Mouse (Mus musculus) embryonic facial prominence, embryonic 15.5 days (tissue): ENCODE data around the gene Tmem163. TPM values are rescaled to one million over a fixed set of nuclear protein-coding genes. Genes with fewer than 3 reads are reported as not detected.
A peak's percentile ranks its signal among the peaks of the same experiment; 100 is the strongest.

Experiments used
- ATAC-seq: fragments of 200-750 bp; cut with Nextera tagmentation; 2 replicates; pipeline ENCODE4 v1.8.0; 2017; ENCODE audit warnings: low read depth, moderate TSS enrichment; ENCODE audit not compliant: insufficient number of reproducible peaks, low FRiP score, low TSS enrichment
- H3K27ac ChIP-seq: fragments of 300-500 bp; sonication (generic); replicated peaks from 2 replicates; pipeline ENCODE4 v1.5.1; 2015; ENCODE audit warnings: mild to moderate bottlenecking, inconsistent platforms
- H3K27me3 ChIP-seq: fragments of 300-500 bp; sonication (generic); 2 replicates; pipeline ENCODE4 v1.6.1; 2015; ENCODE audit warnings: inconsistent platforms
- H3K36me3 ChIP-seq: fragments of 300-500 bp; sonication (generic); 2 replicates; pipeline ENCODE4 v1.6.1; 2015; ENCODE audit warnings: mild to moderate bottlenecking, inconsistent platforms
- H3K4me1 ChIP-seq: fragments of 300-500 bp; sonication (generic); 2 replicates; pipeline ENCODE4 v1.6.1; 2015; ENCODE audit warnings: inconsistent platforms
- H3K4me2 ChIP-seq: fragments of 300-500 bp; sonication (generic); replicated peaks from 2 replicates; pipeline ENCODE4 v1.6.1; 2015; ENCODE audit warnings: mild to moderate bottlenecking, inconsistent platforms
- H3K4me3 ChIP-seq: fragments of 300-500 bp; sonication (generic); replicated peaks from 2 replicates; pipeline ENCODE4 v1.5.1; 2015; ENCODE audit warnings: mild to moderate bottlenecking, inconsistent platforms
- H3K9ac ChIP-seq: fragments of 300-500 bp; sonication (generic); 2 replicates; pipeline ENCODE4 v1.6.1; 2015; ENCODE audit warnings: inconsistent platforms
- H3K9me3 ChIP-seq: fragments of 300-500 bp; sonication (generic); replicated peaks from 2 replicates; pipeline ENCODE4 v1.6.1; 2016; ENCODE audit warnings: inconsistent platforms
- WGBS: fragments of 180-500 bp; shearing (Covaris S2); methylation state at CpG from one replicate; pipeline ENCODE4 v1.1.7; 2015; 5-methylcytosine and 5-hydroxymethylcytosine counted together
- polyA plus RNA-seq: library from polyadenylated mRNA; unstranded; fragments of >200 nt; fragmentation: Nextera tagmentation; extraction: Ambion mirVana; gene quantifications from 2 replicates; pipeline ENCODE4 v1.2.1, GENCODE M21; 2015

The Tmem163 gene
- polyA plus RNA-seq = 2.0 and 3.6 TPM in 2 replicates

GRCm38 (mm10) chr1:127679498-127680133 lies at the start of gene Tmem163:
Tmem163 (minus strand) TSS chr1:127679548.
- H3K4me3 ChIP-seq = peak within 1 kb of the TSS; percentile 54; the same call in 1 of the 2 replicates
- no peaks in the 10 kb centered on the region for H3K9me3 ChIP-seq
- H3K36me3 ChIP-seq = no peaks in the 10 kb centered on the region
- peaks cover 53% of the 10 kb centered on the region for H3K27me3 ChIP-seq
- WGBS = 15% methylated on average over 18 of the region's 18 CpGs
- no peak for ATAC-seq
- peak within 1 kb of the TSS; percentile 99 for H3K4me2 ChIP-seq
- H3K9ac ChIP-seq = no peak within 1 kb of the TSS
- no peak within 1 kb of the TSS for H3K27ac ChIP-seq
- H3K4me1 ChIP-seq = peaks cover 26% of the 10 kb centered on the region

- no peak within 1 kb of the TSS for H3K9ac ChIP-seq
- no peaks in the 10 kb centered on the region for H3K4me1 ChIP-seq
- no peak within 1 kb of the TSS for H3K4me3 ChIP-seq
- H3K27me3 ChIP-seq = no peaks in the 10 kb centered on the region
- 88% methylated on average over 4 of the region's 4 CpGs for WGBS
- no peaks in the 10 kb centered on the region for H3K9me3 ChIP-seq
- no peaks in the 10 kb centered on the region for H3K36me3 ChIP-seq
- no peak within 1 kb of the TSS for H3K4me2 ChIP-seq
- no peak within 1 kb of the TSS for H3K27ac ChIP-seq
- ATAC-seq = no peak
Measured at GRCm38 (mm10) chr1:127729096-127729495, 49.7 kb upstream of the Tmem163 start, which contains the start of gene Acmsd. Acmsd (plus strand) TSS chr1:127729413.

GRCm38 (mm10) chr1:127723596-127723995 lies 44.2 kb upstream of the Tmem163 start:
- H3K4me1 ChIP-seq = no peaks in the 10 kb centered on the region
- H3K9ac ChIP-seq = no peak overlapping the region
- no peaks in the 10 kb centered on the region for H3K27me3 ChIP-seq
- 42% methylated on average over 2 of the region's 2 CpGs for WGBS
- no peaks in the 10 kb centered on the region for H3K9me3 ChIP-seq
- no peak overlapping the region for H3K4me3 ChIP-seq
- H3K4me2 ChIP-seq = no peak overlapping the region
- H3K36me3 ChIP-seq = no peaks in the 10 kb centered on the region
- ATAC-seq = no peak
- H3K27ac ChIP-seq = no peak overlapping the region

GRCm38 (mm10) chr1:127718290-127718689 lies 38.9 kb upstream of the Tmem163 start:
- Histone ChIP-seq H3K4me2 (no peak overlapping the region), H3K4me1 (no peaks in the 10 kb centered on the region), H3K27ac (no peak overlapping the region), H3K9me3 (no peaks in the 10 kb centered on the region), H3K4me3 (no peak overlapping the region), H3K36me3 (no peaks in the 10 kb centered on the region), H3K27me3 (no peaks in the 10 kb centered on the region), H3K9ac (no peak overlapping the region)
- 88% methylated on average over 1 of the region's 1 CpGs for WGBS
- ATAC-seq = no peak

- Histone ChIP-seq H3K9me3 (no peaks in the 10 kb centered on the region), H3K27me3 (no peaks in the 10 kb centered on the region), H3K4me3 (no peak overlapping the region), H3K4me1 (no peaks in the 10 kb centered on the region), H3K27ac (no peak overlapping the region), H3K9ac (no peak overlapping the region), H3K36me3 (no peaks in the 10 kb centered on the region), H3K4me2 (no peak overlapping the region)
- 79% methylated on average over 8 of the region's 8 CpGs for WGBS
- ATAC-seq = no peak
Measured at GRCm38 (mm10) chr1:127716441-127716840, 37.1 kb upstream of the Tmem163 start.

- WGBS = 65% methylated on average over 5 of the region's 5 CpGs
- no peak overlapping the region for H3K27ac ChIP-seq
Measured at GRCm38 (mm10) chr1:127706269-127706668, 26.9 kb upstream of the Tmem163 start.

GRCm38 (mm10) chr1:127702187-127702586 lies 22.8 kb upstream of the Tmem163 start:
- Histone ChIP-seq H3K9me3 (no peaks in the 10 kb centered on the region), H3K4me3 (no peak overlapping the region), H3K4me2 (no peak overlapping the region), H3K36me3 (no peaks in the 10 kb centered on the region), H3K9ac (no peak overlapping the region), H3K27ac (no peak overlapping the region), H3K27me3 (no peaks in the 10 kb centered on the region), H3K4me1 (no peaks in the 10 kb centered on the region)
- 89% methylated on average over 1 of the region's 1 CpGs for WGBS
- ATAC-seq = no peak

More at GRCm38 (mm10) chr1:127706269-127706668, 26.9 kb upstream of the Tmem163 start:
- no peaks in the 10 kb centered on the region for H3K4me1 ChIP-seq
- no peaks in the 10 kb centered on the region for H3K9me3 ChIP-seq
- H3K4me2 ChIP-seq = no peak overlapping the region
- no peak overlapping the region for H3K4me3 ChIP-seq
- ATAC-seq = no peak
- H3K27me3 ChIP-seq = no peaks in the 10 kb centered on the region
- no peak overlapping the region for H3K9ac ChIP-seq
- H3K36me3 ChIP-seq = no peaks in the 10 kb centered on the region

- Histone ChIP-seq H3K36me3 (no peaks in the 10 kb centered on the region), H3K4me1 (no peaks in the 10 kb centered on the region), H3K9ac (no peak overlapping the region), H3K9me3 (no peaks in the 10 kb centered on the region), H3K27me3 (no peaks in the 10 kb centered on the region), H3K27ac (no peak overlapping the region), H3K4me3 (no peak overlapping the region), H3K4me2 (no peak overlapping the region)
- ATAC-seq = no peak
- 26% methylated on average over 2 of the region's 2 CpGs for WGBS
Measured at GRCm38 (mm10) chr1:127696533-127696932, 17.2 kb upstream of the Tmem163 start.

- WGBS = 2% methylated on average over 64 of the region's 64 CpGs
Measured at GRCm38 (mm10) chr1:127677661-127678580, 1.4 kb downstream of the Tmem163 start.

GRCm38 (mm10) chr1:127677131-127677631 lies 2.2 kb downstream of the Tmem163 start:
- Histone ChIP-seq H3K27ac (no peak overlapping the region), H3K4me1 (peaks cover 26% of the 10 kb centered on the region), H3K9ac (0 out of 2 replicates have a peak overlapping the region, but pooled peaks have one; percentile 6), H3K4me2 (peak overlapping the region; percentile 99), H3K9me3 (no peaks in the 10 kb centered on the region), H3K36me3 (no peaks in the 10 kb centered on the region), H3K27me3 (peaks cover 64% of the 10 kb centered on the region), H3K4me3 (peak overlapping the region; percentile 54)
- 0 out of 2 replicates have a peak, but pooled peaks have one; percentile 7 for ATAC-seq
- under 1% methylated on average over 44 of the region's 44 CpGs for WGBS

More at GRCm38 (mm10) chr1:127677661-127678580, 1.4 kb downstream of the Tmem163 start:
- no peaks in the 10 kb centered on the region for H3K9me3 ChIP-seq
- H3K9ac ChIP-seq = 0 out of 2 replicates have a peak overlapping the region, but pooled peaks have one; percentile 6
- H3K36me3 ChIP-seq = no peaks in the 10 kb centered on the region
- H3K27ac ChIP-seq = no peak overlapping the region
- peak overlapping the region; percentile 99 for H3K4me2 ChIP-seq
- ATAC-seq = peak; percentile 69; the same call in 1 of the 2 replicates
- peak overlapping the region; percentile 54 for H3K4me3 ChIP-seq
- H3K4me1 ChIP-seq = peaks cover 26% of the 10 kb centered on the region
- H3K27me3 ChIP-seq = peaks cover 64% of the 10 kb centered on the region

- Histone ChIP-seq H3K4me1 (peaks cover 26% of the 10 kb centered on the region), H3K4me3 (peak overlapping the region; percentile 54), H3K4me2 (peak overlapping the region; percentile 99), H3K9ac (no peak overlapping the region), H3K36me3 (no peaks in the 10 kb centered on the region), H3K9me3 (no peaks in the 10 kb centered on the region), H3K27ac (no peak overlapping the region), H3K27me3 (peaks cover 64% of the 10 kb centered on the region)
- no peak for ATAC-seq
- 5% methylated on average over 25 of the region's 25 CpGs for WGBS
Measured at GRCm38 (mm10) chr1:127676516-127677099, 2.7 kb downstream of the Tmem163 start.
